26 mouse cellular contexts compared by ENCODE assay signal in genomic region chr3:86961395-86961669, GRCm38 (mm10). TPM values are rescaled to one million over a fixed set of nuclear protein-coding genes. Genes with fewer than 3 reads are reported as not detected.
DNase-seq lines count a peak whose midpoint lies in the region; ATAC-seq and TF ChIP-seq lines count a peak whose summit lies in the region.
"Had no signal": no experiment of that assay in that cellular context is flagged by ENCODE, and none has a peak within 500 bp of the region (broad histone marks: within the 10 kb centered on the region; RNA-seq: fewer than 3 reads in every experiment).

No protein-coding gene starts in this region.

- H3K79me2 ChIP-seq in CH12.LX (replicated peaks; ENCODE audit: control insufficient read depth, extremely low read depth, insufficient read depth, poor library complexity, severe bottlenecking): no peaks in the 10 kb centered on the region

- 43% methylated on average over 2 of the region's 2 CpGs for WGBS in liver, postnatal 0 days (ENCODE audit: insufficient replicate concordance)

- no peak for DNase-seq in CH12.LX (ENCODE audit: extremely low read depth)
- DNase-seq in liver, postnatal 0 days: no peak
- peak; percentile 61 for DNase-seq in thymus, postnatal 4 days
- no peak for DNase-seq in kidney, postnatal 4 days
- DNase-seq in testis, postnatal 10 days (ENCODE audit: low spot score): no peak
- no peak for DNase-seq in heart, postnatal 10 days
- DNase-seq: adrenal gland, postnatal 36 days; cerebellum, adult 11-12 months; cerebellum, postnatal 10 days; embryo, embryonic 11 days; gastrocnemius, postnatal 25 days; heart, adult 2 months; heart, postnatal 4 days; kidney, postnatal 25 days; lung, adult 2 months; lung, postnatal 14 days; right cerebral cortex, postnatal 4 days had no signal

- no peak for TF ChIP-seq RAD21 in CH12.LX (IDR thresholded peaks at IDR 0.05; ENCODE audit: low read depth, low read length)

- no peak overlapping the region for H3K27ac ChIP-seq in CH12.LX (ENCODE audit: insufficient read depth, low read depth)
- H3K27ac ChIP-seq in liver, postnatal 0 days (ENCODE audit: low read depth): no peak overlapping the region
- H3K27ac ChIP-seq: embryonic facial prominence, embryonic 13.5 days; forebrain, embryonic 12.5 days; heart, adult 2 months; heart, embryonic 15.5 days; stomach, postnatal 0 days had no signal

- H3K27me3 ChIP-seq in CH12.LX (replicated peaks): no peaks in the 10 kb centered on the region
- no peaks in the 10 kb centered on the region for H3K27me3 ChIP-seq in liver, postnatal 0 days (ENCODE audit: insufficient read depth, low read length)
- H3K27me3 ChIP-seq: embryonic facial prominence, embryonic 13.5 days; forebrain, embryonic 12.5 days; heart, embryonic 15.5 days had no signal

- intact Hi-C loops in heart, postnatal 10 days (cut with DNase I): no loop called here

- in situ Hi-C loops in CH12.LX (cut with MboI; ENCODE audit: low pct_ligation_motif_present, low pct_unique_long_range_greater_than_20kb, low sequenced_read_pairs): no loop called here

- H3K4me3 ChIP-seq in CH12.LX (replicated peaks in 1 of 3; ENCODE audit: low read depth in 2 of 3, low read length in 2 of 3, poor library complexity in 1 of 3): no peak overlapping the region
- no peak overlapping the region for H3K4me3 ChIP-seq in liver, postnatal 0 days (ENCODE audit: low read depth, low read length)
- H3K4me3 ChIP-seq: embryonic facial prominence, embryonic 13.5 days; erythroblast, embryonic 14.5 days; forebrain, embryonic 12.5 days; heart, adult 2 months; heart, embryonic 15.5 days had no signal

- TF ChIP-seq EP300 in CH12.LX (IDR thresholded peaks at IDR 0.05; ENCODE audit: low read length): no peak
- no peak for TF ChIP-seq EP300 in liver, postnatal 0 days (IDR thresholded peaks at IDR 0.05; ENCODE audit: low read depth)

- no peak overlapping the region for H3K9ac ChIP-seq in CH12.LX (ENCODE audit: insufficient read depth, low read depth)
- H3K9ac ChIP-seq in liver, postnatal 0 days (replicated peaks): no peak overlapping the region
- H3K9ac ChIP-seq: embryonic facial prominence, embryonic 13.5 days; forebrain, embryonic 12.5 days; heart, embryonic 15.5 days had no signal

- ATAC-seq in common myeloid progenitor, adult 5-6 weeks (replicated peaks; ENCODE audit: low read depth, poor library complexity, severe bottlenecking): 0 out of 2 replicates have a peak, but pooled peaks have one; percentile 8
- ATAC-seq in liver, postnatal 0 days: no peak
- ATAC-seq: hindbrain, embryonic 16.5 days; intestine, embryonic 16.5 days had no signal

- no peak for TF ChIP-seq CTCF in CH12.LX (conservative IDR thresholded peaks at IDR 0.05 in 1 of 2, IDR thresholded peaks at IDR 0.05 in 1 of 2; ENCODE audit: low read depth in 2 of 2, low read length in 2 of 2)
- no peak for TF ChIP-seq CTCF in liver, postnatal 0 days (IDR thresholded peaks at IDR 0.05; ENCODE audit: low read depth)

- dilution Hi-C loops in CH12.LX (cut with MboI; ENCODE audit: extremely low pct_ligation_motif_present, extremely low pct_unique_long_range_greater_than_20kb, low sequenced_read_pairs): no loop called here

- peak overlapping the region; percentile 86 for H3K4me2 ChIP-seq in CH12.LX (ENCODE audit: insufficient read depth, low read depth, poor library complexity, severe bottlenecking)
- peak overlapping the region; percentile 36; the same call in 1 of the 2 replicates for H3K4me2 ChIP-seq in liver, postnatal 0 days (ENCODE audit: low read depth, low read length)
- H3K4me2 ChIP-seq: embryonic facial prominence, embryonic 13.5 days; forebrain, embryonic 12.5 days; heart, embryonic 15.5 days; midbrain, embryonic 11.5 days had no signal

- no peak for TF ChIP-seq POLR2A in CH12.LX (IDR thresholded peaks at IDR 0.05; ENCODE audit: low read depth, low read length)

- H3K9me3 ChIP-seq in CH12.LX (replicated peaks; ENCODE audit: low read length): no peaks in the 10 kb centered on the region
- no peaks in the 10 kb centered on the region for H3K9me3 ChIP-seq in liver, postnatal 0 days (ENCODE audit: low read length)
- H3K9me3 ChIP-seq: embryonic facial prominence, embryonic 13.5 days; forebrain, embryonic 12.5 days; heart, embryonic 15.5 days had no signal

- no peaks in the 10 kb centered on the region for H3K36me3 ChIP-seq in CH12.LX (replicated peaks in 1 of 2; ENCODE audit: control insufficient read depth in 1 of 2, insufficient read depth in 1 of 2, low read length in 1 of 2)
- H3K36me3 ChIP-seq in liver, postnatal 0 days (replicated peaks; ENCODE audit: insufficient read depth, low read length): no peaks in the 10 kb centered on the region
- H3K36me3 ChIP-seq: embryonic facial prominence, embryonic 13.5 days; forebrain, embryonic 12.5 days; heart, embryonic 15.5 days had no signal

- peaks cover 3 to 32% of the 10 kb centered on the region in 2 experiments; a peak in 3 of 4 replicates for H3K4me1 ChIP-seq in CH12.LX (ENCODE audit: control insufficient read depth in 1 of 2, insufficient read depth in 2 of 2)
- H3K4me1 ChIP-seq in liver, postnatal 0 days (ENCODE audit: insufficient read depth): no peaks in the 10 kb centered on the region
- H3K4me1 ChIP-seq: embryonic facial prominence, embryonic 13.5 days; forebrain, embryonic 12.5 days; heart, embryonic 15.5 days had no signal

TF ChIP-seq in CH12.LX, 34 proteins besides CTCF, POLR2A, EP300 and RAD21:
- TF ChIP-seq KAT2A (IDR thresholded peaks at IDR 0.05; ENCODE audit: insufficient replicate concordance, low read length): no peak
- 0 out of 2 replicates have a peak, but pooled peaks have one; percentile 0 for TF ChIP-seq TBP (conservative IDR thresholded peaks at IDR 0.05; ENCODE audit: low read depth, low read length)
- TF ChIP-seq ZKSCAN1 (IDR thresholded peaks at IDR 0.05; ENCODE audit: borderline replicate concordance, low read depth, low read length): no peak
- TF ChIP-seq ZNF384 (IDR thresholded peaks at IDR 0.05; ENCODE audit: low read depth, low read length): peak; percentile 39; the same call in 1 of the 2 replicates
- no peak for TF ChIP-seq JUND (conservative IDR thresholded peaks at IDR 0.05; ENCODE audit: low read depth, low read length)
- no peak for TF ChIP-seq BHLHE40 (IDR thresholded peaks at IDR 0.05; ENCODE audit: low read depth, low read length)
- no peak for TF ChIP-seq JUN (IDR thresholded peaks at IDR 0.05; ENCODE audit: insufficient read depth, low read depth, low read length)
- no peak for TF ChIP-seq ETS1 (conservative IDR thresholded peaks at IDR 0.05; ENCODE audit: low read depth, low read length)

RNA-seq across cellular contexts. Expression of gene Cd1d1, which starts 37.9 kb away (rescaled TPM):
- total RNA-seq in CH12.LX (2012; rRNA removed) (2.4 and 3.0 TPM in 2 replicates), CH12.LX (2014; rRNA removed) (5.9 and 6.3 TPM in 2 replicates)
- polyA plus RNA-seq in CH12.LX (2012; ENCODE audit: insufficient read length, low read depth): 6.8 and 7.1 TPM in 2 replicates
- total RNA-seq in common myeloid progenitor, adult 5-6 weeks (2017): 23.9 and 29.4 TPM in 2 replicates
- polyA plus RNA-seq in liver, postnatal 0 days (2015; fragmentation: Nextera tagmentation; extraction: Ambion mirVana): 42.3 and 43.5 TPM in 2 replicates
- total RNA-seq in heart, postnatal 10 days (2021): 10 to 100 TPM; 20.7 to 23.1 TPM
- polyA plus RNA-seq: erythroblast, embryonic 14.5 days had no signal

RNA-seq across cellular contexts. Expression of gene Dclk2, which starts 40.7 kb away (rescaled TPM):
- total RNA-seq in CH12.LX (2012; rRNA removed) (0.71 and 0.93 TPM in 2 replicates), CH12.LX (2014; rRNA removed) (0.84 and 1.0 TPM in 2 replicates)
- polyA plus RNA-seq in CH12.LX (2012; ENCODE audit: insufficient read length, low read depth): 2.0 and 2.5 TPM in 2 replicates
- total RNA-seq in common myeloid progenitor, adult 5-6 weeks (2017): 1.7 and 2.0 TPM in 2 replicates
- polyA plus RNA-seq in liver, postnatal 0 days (2015; fragmentation: Nextera tagmentation; extraction: Ambion mirVana): 5.7 and 5.9 TPM in 2 replicates
- 1 to 10 TPM; 5.0 to 5.3 TPM for total RNA-seq in heart, postnatal 10 days (2021)
